Mouse (Mus musculus) midbrain, embryonic 15.5 days (tissue): Measurements from ENCODE around the gene Ptgfrn. TPM values are rescaled to one million over a fixed set of nuclear protein-coding genes. Genes with fewer than 3 reads are reported as not detected.
A peak's percentile ranks its signal among the peaks of the same experiment; 100 is the strongest.

Experiments
- ATAC-seq: fragments of 200-750 bp; cut with Nextera tagmentation; replicated peaks from 2 replicates; pipeline ENCODE4 v1.8.0; 2017; ENCODE audit warnings: moderate TSS enrichment
- H3K27ac ChIP-seq: fragments of 300-500 bp; sonication (generic); 2 replicates; pipeline ENCODE4 v1.5.1; 2015; ENCODE audit warnings: mild to moderate bottlenecking, inconsistent platforms
- H3K27me3 ChIP-seq: fragments of 300-500 bp; sonication (generic); replicated peaks from 2 replicates; pipeline ENCODE4 v1.6.1; 2015; ENCODE audit warnings: inconsistent platforms
- H3K36me3 ChIP-seq: fragments of 300-500 bp; sonication (generic); replicated peaks from 2 replicates; pipeline ENCODE4 v1.6.1; 2015; ENCODE audit warnings: inconsistent platforms
- H3K4me1 ChIP-seq: fragments of 300-500 bp; sonication (generic); 2 replicates; pipeline ENCODE4 v1.6.1; 2015; ENCODE audit warnings: inconsistent platforms
- H3K4me2 ChIP-seq: fragments of 300-500 bp; sonication (generic); 2 replicates; pipeline ENCODE4 v1.6.1; 2015; ENCODE audit warnings: inconsistent platforms, mild to moderate bottlenecking, moderate library complexity
- H3K4me3 ChIP-seq: fragments of 300-500 bp; sonication (generic); 2 replicates; pipeline ENCODE4 v1.5.1; 2015; ENCODE audit warnings: mild to moderate bottlenecking, inconsistent platforms
- H3K9ac ChIP-seq: fragments of 300-500 bp; sonication (generic); 2 replicates; pipeline ENCODE4 v1.6.1; 2015; ENCODE audit warnings: mild to moderate bottlenecking, inconsistent platforms
- H3K9me3 ChIP-seq: fragments of 300-500 bp; sonication (generic); 2 replicates; pipeline ENCODE4 v1.6.1; 2016; ENCODE audit warnings: inconsistent platforms
- WGBS: fragments of 180-500 bp; shearing (Covaris S2); methylation state at CpG from one replicate; pipeline ENCODE4 v1.1.7; 2015; ENCODE audit warnings: mixed read lengths; 5-methylcytosine and 5-hydroxymethylcytosine counted together
- polyA plus RNA-seq: library from polyadenylated mRNA; unstranded; fragments of >200 nt; fragmentation: Nextera tagmentation; extraction: Ambion mirVana; gene quantifications from 2 replicates; pipeline ENCODE4 v1.2.1, GENCODE M21; 2015

Gene Ptgfrn
- polyA plus RNA-seq, 1 experiment from 2014 or later, result 2.6 TPM

- ATAC-seq, result no peak
- H3K4me1 ChIP-seq, result peaks cover 5% of the 10 kb centered on the region; the same call in 1 of the 2 replicates
- H3K9me3 ChIP-seq, result no peaks in the 10 kb centered on the region
- WGBS, result 77% methylated on average over 2 of the region's 2 CpGs
- no peak overlapping the region for H3K9ac ChIP-seq
- no peak overlapping the region for H3K4me2 ChIP-seq
- no peak overlapping the region for H3K27ac ChIP-seq
- no peak overlapping the region for H3K4me3 ChIP-seq
- no peaks in the 10 kb centered on the region for H3K27me3 ChIP-seq
- H3K36me3 ChIP-seq, result no peaks in the 10 kb centered on the region; the same call in 1 of the 2 replicates
These were observed 61.3 kb downstream of the Ptgfrn start for GRCm38 (mm10) chr3:101048781-101049180.

DNA sequence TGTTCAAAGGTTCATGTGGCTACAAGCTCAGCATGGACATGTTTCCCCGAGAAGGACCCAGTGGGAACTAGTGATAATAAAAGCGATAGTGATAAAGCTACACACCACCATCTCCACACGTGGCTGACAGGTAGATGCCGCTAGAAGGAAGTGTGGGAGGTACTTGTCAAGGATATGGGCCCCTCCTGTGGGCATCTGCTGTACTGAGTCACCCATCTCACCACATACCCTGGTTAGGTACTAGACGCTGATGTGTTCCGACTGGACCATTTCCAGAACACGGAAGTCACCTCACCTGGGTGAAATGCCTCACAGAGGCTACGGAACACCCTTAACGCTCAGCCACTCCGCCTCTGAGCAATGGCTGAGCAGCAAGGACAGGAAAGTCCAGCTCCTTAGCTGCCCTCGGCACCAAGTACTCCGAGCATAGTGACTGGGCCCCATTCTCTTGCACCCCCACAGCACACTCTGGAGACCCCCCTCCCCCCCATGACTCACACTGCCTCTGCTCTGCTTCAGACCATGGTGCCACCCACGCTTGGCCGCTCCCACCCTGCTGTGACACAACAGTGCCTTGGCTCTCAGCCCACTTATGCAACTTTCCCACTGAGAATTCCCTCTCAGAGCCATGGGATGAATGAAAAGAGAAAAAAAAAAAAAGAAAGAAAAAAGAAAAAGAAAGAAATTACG is 62.3 kb downstream of the Ptgfrn start:
- no peak overlapping the region for H3K4me3 ChIP-seq
- H3K9ac ChIP-seq, result no peak overlapping the region
- no peaks in the 10 kb centered on the region for H3K27me3 ChIP-seq
- no peaks in the 10 kb centered on the region for H3K9me3 ChIP-seq
- 77% methylated on average over 15 of the region's 15 CpGs for WGBS
- ATAC-seq, result no peak
- H3K4me1 ChIP-seq, result peaks cover 5% of the 10 kb centered on the region; the same call in 1 of the 2 replicates
- H3K4me2 ChIP-seq, result no peak overlapping the region
- H3K36me3 ChIP-seq, result no peaks in the 10 kb centered on the region; the same call in 1 of the 2 replicates
- no peak overlapping the region for H3K27ac ChIP-seq

- ATAC-seq, result no peak
- no peak overlapping the region for H3K9ac ChIP-seq
- no peaks in the 10 kb centered on the region; the same call in 1 of the 2 replicates for H3K36me3 ChIP-seq
- no peak overlapping the region for H3K4me3 ChIP-seq
- peaks cover 11% of the 10 kb centered on the region for H3K4me1 ChIP-seq
- no peak overlapping the region for H3K27ac ChIP-seq
- 97% methylated on average over 15 of the region's 15 CpGs for WGBS
- no peaks in the 10 kb centered on the region for H3K27me3 ChIP-seq
- no peaks in the 10 kb centered on the region for H3K9me3 ChIP-seq
- no peak overlapping the region for H3K4me2 ChIP-seq
These were observed 64.6 kb downstream of the Ptgfrn start for GRCm38 (mm10) chr3:101045431-101045830.

- H3K4me2 ChIP-seq, result no peak overlapping the region
- no peak overlapping the region for H3K4me3 ChIP-seq
- H3K27ac ChIP-seq, result no peak overlapping the region
- H3K9me3 ChIP-seq, result no peaks in the 10 kb centered on the region
- no peaks in the 10 kb centered on the region for H3K27me3 ChIP-seq
- H3K4me1 ChIP-seq, result peaks cover 11% of the 10 kb centered on the region
- no peak overlapping the region for H3K9ac ChIP-seq
- 89% methylated on average over 6 of the region's 6 CpGs for WGBS
- ATAC-seq, result no peak
- no peaks in the 10 kb centered on the region; the same call in 1 of the 2 replicates for H3K36me3 ChIP-seq
These were observed 65.4 kb downstream of the Ptgfrn start for GRCm38 (mm10) chr3:101044686-101045085.

GRCm38 (mm10) chr3:101041997-101042396 is 68.1 kb downstream of the Ptgfrn start:
- Histone ChIP-seq H3K27me3 (no peaks in the 10 kb centered on the region), H3K36me3 (no peaks in the 10 kb centered on the region), H3K4me1 (peaks cover 6% of the 10 kb centered on the region), H3K9me3 (no peaks in the 10 kb centered on the region), H3K4me2 (no peak overlapping the region), H3K9ac (no peak overlapping the region), H3K4me3 (no peak overlapping the region), H3K27ac (no peak overlapping the region)
- peak; percentile 16; the same call in 1 of the 2 replicates for ATAC-seq
- 52% methylated on average over 7 of the region's 7 CpGs for WGBS

GRCm38 (mm10) chr3:101037984-101038545 is 72.0 kb downstream of the Ptgfrn start:
- Histone ChIP-seq H3K4me1 (peaks cover 6% of the 10 kb centered on the region), H3K4me3 (no peak overlapping the region), H3K27ac (no peak overlapping the region), H3K4me2 (no peak overlapping the region), H3K9me3 (no peaks in the 10 kb centered on the region), H3K36me3 (no peaks in the 10 kb centered on the region), H3K9ac (no peak overlapping the region), H3K27me3 (no peaks in the 10 kb centered on the region)
- no peak for ATAC-seq
- WGBS, result 86% methylated on average over 5 of the region's 5 CpGs

GRCm38 (mm10) chr3:101036001-101036400 is 74.1 kb downstream of the Ptgfrn start:
- no peaks in the 10 kb centered on the region for H3K36me3 ChIP-seq
- no peak overlapping the region for H3K4me3 ChIP-seq

DNA sequence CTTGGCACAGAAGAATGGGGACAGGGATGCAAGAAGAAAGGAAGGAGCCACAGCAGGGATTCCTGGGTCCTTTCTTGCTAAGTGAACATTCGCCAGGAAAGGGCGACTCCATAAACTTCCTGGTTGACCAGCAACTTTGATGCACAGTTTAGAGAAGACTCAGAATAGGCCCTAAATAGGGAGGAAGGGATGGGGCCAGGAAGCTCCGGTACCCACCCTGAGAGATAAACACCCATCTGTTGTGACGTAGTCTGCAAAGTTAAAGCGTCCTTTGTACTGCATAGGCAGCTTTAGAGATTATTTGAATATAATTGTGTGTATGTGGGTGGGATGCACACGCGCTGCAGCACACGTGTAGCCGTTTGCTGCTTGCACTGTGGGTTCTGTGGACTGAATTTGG is 75.6 kb downstream of the Ptgfrn start:
- H3K4me2 ChIP-seq, result no peak overlapping the region
- no peaks in the 10 kb centered on the region for H3K4me1 ChIP-seq
- no peak for ATAC-seq
- 93% methylated on average over 9 of the region's 9 CpGs for WGBS
- no peak overlapping the region for H3K4me3 ChIP-seq
- H3K36me3 ChIP-seq, result no peaks in the 10 kb centered on the region
- H3K27ac ChIP-seq, result no peak overlapping the region
- H3K27me3 ChIP-seq, result no peaks in the 10 kb centered on the region
- H3K9me3 ChIP-seq, result no peaks in the 10 kb centered on the region
- H3K9ac ChIP-seq, result no peak overlapping the region

More at GRCm38 (mm10) chr3:101036001-101036400, 74.1 kb downstream of the Ptgfrn start:
- ATAC-seq, result no peak
- no peak overlapping the region for H3K27ac ChIP-seq
- WGBS, result 98% methylated on average over 2 of the region's 2 CpGs
- no peaks in the 10 kb centered on the region for H3K27me3 ChIP-seq
- no peaks in the 10 kb centered on the region for H3K9me3 ChIP-seq
- H3K4me2 ChIP-seq, result no peak overlapping the region
- no peak overlapping the region for H3K9ac ChIP-seq
- H3K4me1 ChIP-seq, result no peaks in the 10 kb centered on the region

DNA sequence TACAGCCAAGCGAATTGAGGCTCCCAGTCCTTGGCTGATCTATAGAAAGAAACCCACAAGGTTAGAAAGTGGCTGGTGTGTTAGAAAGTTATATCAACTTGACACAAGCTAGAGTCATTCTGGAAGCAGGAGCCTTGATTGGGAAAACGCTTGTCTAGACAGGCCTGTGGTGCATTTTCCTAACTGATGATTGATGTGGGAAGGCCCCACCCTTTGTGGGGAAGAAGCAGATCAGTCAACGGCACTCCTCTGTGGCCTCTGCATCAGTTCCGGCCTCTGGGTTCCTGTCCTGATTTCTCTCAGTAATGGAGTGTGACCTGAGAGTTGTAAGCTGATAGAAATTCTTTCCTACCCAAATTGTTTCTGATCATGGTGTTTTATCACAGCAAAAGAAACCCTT is 76.4 kb downstream of the Ptgfrn start:
- 76% methylated on average over 4 of the region's 4 CpGs for WGBS
- Histone ChIP-seq H3K36me3 (no peaks in the 10 kb centered on the region), H3K4me3 (no peak overlapping the region), H3K4me1 (no peaks in the 10 kb centered on the region), H3K27me3 (no peaks in the 10 kb centered on the region), H3K27ac (no peak overlapping the region), H3K9me3 (no peaks in the 10 kb centered on the region), H3K9ac (no peak overlapping the region), H3K4me2 (no peak overlapping the region)
- ATAC-seq, result no peak

DNA sequence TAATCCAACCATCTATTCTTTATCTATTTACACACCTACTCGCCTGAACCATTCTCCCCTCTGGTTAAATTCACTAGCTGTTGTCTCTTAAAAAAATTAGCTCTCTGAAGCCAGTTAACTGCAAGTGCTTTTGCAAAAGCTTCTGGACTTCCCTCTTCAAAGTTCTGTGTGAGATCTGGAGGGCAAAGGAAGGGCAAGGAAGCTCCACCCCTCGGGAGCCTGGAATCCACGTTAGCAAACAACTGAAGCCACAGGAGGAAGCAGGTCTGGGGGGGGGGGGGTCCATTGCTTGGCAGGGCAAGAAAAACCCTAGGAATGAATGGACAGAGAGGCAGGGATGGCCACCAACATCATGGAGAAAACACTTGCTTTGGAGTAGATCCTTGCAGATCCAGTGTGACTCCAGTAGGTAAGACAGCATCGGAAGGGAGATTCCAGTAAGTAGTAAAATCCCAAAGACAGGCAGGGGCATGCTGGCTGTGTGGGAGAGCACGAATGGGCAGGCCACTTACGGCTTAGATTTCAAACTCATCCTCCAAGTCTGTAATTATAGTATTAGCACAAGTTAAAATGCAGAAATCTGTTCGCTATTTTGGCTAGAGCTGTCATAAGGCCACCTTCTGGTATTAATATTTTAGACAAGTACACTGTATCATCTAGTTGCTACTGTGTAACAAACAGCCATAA is 78.5 kb downstream of the Ptgfrn start:
- Histone ChIP-seq H3K36me3 (no peaks in the 10 kb centered on the region), H3K9ac (no peak overlapping the region), H3K4me3 (no peak overlapping the region), H3K27ac (no peak overlapping the region), H3K4me1 (no peaks in the 10 kb centered on the region), H3K4me2 (no peak overlapping the region), H3K27me3 (no peaks in the 10 kb centered on the region), H3K9me3 (no peaks in the 10 kb centered on the region)
- ATAC-seq, result no peak
- WGBS, result 71% methylated on average over 7 of the region's 7 CpGs

DNA sequence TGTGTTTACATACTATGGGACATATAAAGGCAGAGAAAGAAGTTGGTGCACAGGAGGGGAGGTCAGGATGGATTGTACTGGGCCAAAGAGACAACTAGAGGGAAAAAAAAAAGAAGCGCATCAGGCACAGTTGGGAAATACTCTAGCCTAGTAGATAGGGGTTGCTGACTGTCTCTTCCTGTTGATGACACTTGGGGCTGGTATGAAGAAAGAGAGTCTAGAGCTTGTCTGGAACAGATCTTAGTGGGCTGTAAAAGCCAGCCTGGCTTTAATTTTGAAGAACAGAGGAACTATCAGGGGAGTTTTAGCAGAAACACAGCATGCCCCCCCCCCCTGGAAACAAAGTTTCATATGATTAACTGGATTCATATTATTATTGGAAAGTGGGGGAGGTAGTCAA is 79.4 kb downstream of the Ptgfrn start:
- WGBS, result 91% methylated on average over 1 of the region's 1 CpGs
- Histone ChIP-seq H3K9ac (no peak overlapping the region), H3K27ac (no peak overlapping the region), H3K27me3 (no peaks in the 10 kb centered on the region), H3K36me3 (no peaks in the 10 kb centered on the region), H3K4me2 (no peak overlapping the region), H3K9me3 (no peaks in the 10 kb centered on the region), H3K4me3 (no peak overlapping the region), H3K4me1 (no peaks in the 10 kb centered on the region)
- ATAC-seq, result no peak

- H3K36me3 ChIP-seq, result no peaks in the 10 kb centered on the region
- 93% methylated on average over 4 of the region's 4 CpGs for WGBS
- no peak for ATAC-seq
- H3K27ac ChIP-seq, result no peak within 1 kb of the TSS
- H3K4me3 ChIP-seq, result no peak within 1 kb of the TSS
- H3K9me3 ChIP-seq, result no peaks in the 10 kb centered on the region
- no peaks in the 10 kb centered on the region for H3K27me3 ChIP-seq
- H3K4me1 ChIP-seq, result no peaks in the 10 kb centered on the region
- H3K9ac ChIP-seq, result no peak within 1 kb of the TSS
- H3K4me2 ChIP-seq, result no peak within 1 kb of the TSS
These were observed 80.7 kb downstream of the Ptgfrn start, which contains the start of gene Cd101 for GRCm38 (mm10) chr3:101029339-101029738. TSS of gene Cd101 (minus strand) at chr3:101029556.
